ENCODE assay signal across 9 mouse cellular contexts in the genomic region with DNA sequence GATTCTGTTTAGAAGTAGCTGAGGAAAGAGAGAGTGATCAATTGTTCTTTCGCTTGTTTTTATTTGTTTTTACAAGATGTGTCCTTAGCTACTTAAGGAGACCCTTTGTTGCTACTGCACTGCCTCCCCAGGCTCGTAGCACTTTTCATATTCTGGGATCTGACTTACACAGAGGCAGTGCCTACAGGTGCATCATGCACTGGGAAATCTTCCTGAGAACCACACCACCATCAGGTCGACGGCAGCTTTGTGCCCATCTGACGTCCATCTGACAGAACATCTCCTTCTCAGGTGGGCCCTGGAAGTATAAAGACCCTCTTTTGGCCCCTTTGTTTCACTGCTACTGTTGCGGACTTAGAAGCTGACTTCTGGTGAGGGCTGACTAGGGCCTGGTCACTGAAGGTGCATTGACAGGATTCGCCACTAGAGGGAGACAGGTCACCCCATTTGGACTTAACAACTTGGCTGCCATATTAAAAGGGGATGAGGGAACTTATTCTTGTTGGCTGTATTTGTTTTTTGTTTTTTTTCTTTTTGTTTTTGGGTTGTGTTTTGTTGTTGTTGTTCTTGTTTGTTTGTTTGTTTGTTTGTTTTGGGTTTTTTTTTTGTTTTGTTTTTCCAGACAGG. TPM values are rescaled to one million over a fixed set of nuclear protein-coding genes. Genes with fewer than 3 reads are reported as not detected.
DNase-seq lines count a peak whose midpoint lies in the region; ATAC-seq and TF ChIP-seq lines count a peak whose summit lies in the region.
"Had no signal": no experiment of that assay in that cellular context is flagged by ENCODE, and none has a peak within 500 bp of the region (broad histone marks: within the 10 kb centered on the region; RNA-seq: fewer than 3 reads in every experiment).

No protein-coding gene starts in this region.

- no peak overlapping the region for H3K4me3 ChIP-seq in G1E (ENCODE audit: low read depth, low read length)
- H3K4me3 ChIP-seq in forebrain, embryonic 10.5 days: no peak overlapping the region
- H3K4me3 ChIP-seq in heart, postnatal 0 days (ENCODE audit: low read depth, low read length): no peak overlapping the region
- no peak overlapping the region for H3K4me3 ChIP-seq in lung, embryonic 16.5 days (ENCODE audit: low read length)

- ATAC-seq in G1E (ENCODE audit: extremely low read depth, insufficient number of reproducible peaks, low FRiP score, poor library complexity, severe bottlenecking): peak; percentile 40; the same call in 1 of the 2 replicates
- peak; percentile 71 for ATAC-seq in heart, postnatal 0 days (ENCODE audit: insufficient read depth, low read depth)
- peak; percentile 64; the same call in 1 of the 2 replicates for ATAC-seq in lung, embryonic 16.5 days (ENCODE audit: low read depth)

- peak; percentile 88 for TF ChIP-seq CTCF in G1E (IDR thresholded peaks at IDR 0.05; ENCODE audit: low read depth, low read length)
- peak; percentile 98 for TF ChIP-seq CTCF in heart, postnatal 0 days (IDR thresholded peaks at IDR 0.05; ENCODE audit: low read depth)

- no peaks in the 10 kb centered on the region for H3K27me3 ChIP-seq in G1E (ENCODE audit: insufficient read depth, low read length)
- H3K27me3 ChIP-seq in forebrain, embryonic 10.5 days (ENCODE audit: poor library complexity, severe bottlenecking): no peaks in the 10 kb centered on the region
- H3K27me3 ChIP-seq in heart, postnatal 0 days (ENCODE audit: control insufficient read depth, insufficient read depth, low read length): no peaks in the 10 kb centered on the region
- no peaks in the 10 kb centered on the region for H3K27me3 ChIP-seq in lung, embryonic 16.5 days (ENCODE audit: control insufficient read depth, insufficient read depth, low read depth, low read length)

- peaks cover 26% of the 10 kb centered on the region for H3K36me3 ChIP-seq in G1E (replicated peaks)
- peaks cover 7% of the 10 kb centered on the region for H3K36me3 ChIP-seq in forebrain, embryonic 10.5 days (replicated peaks)
- no peaks in the 10 kb centered on the region; the same call in 1 of the 2 replicates for H3K36me3 ChIP-seq in heart, postnatal 0 days (replicated peaks; ENCODE audit: control insufficient read depth, insufficient read depth, low read length)
- H3K36me3 ChIP-seq in lung, embryonic 16.5 days (ENCODE audit: control insufficient read depth, insufficient read depth, low read length): no peaks in the 10 kb centered on the region

- no peak for TF ChIP-seq EP300 in heart, postnatal 0 days (IDR thresholded peaks at IDR 0.05; ENCODE audit: low read depth)

- H3K4me2 ChIP-seq in heart, postnatal 0 days (ENCODE audit: low read depth, low read length): no peak overlapping the region
- H3K4me2 ChIP-seq in lung, embryonic 16.5 days (ENCODE audit: low read depth, low read length): no peak overlapping the region

- 38% methylated on average over 7 of the region's 7 CpGs for WGBS in forebrain, embryonic 10.5 days
- 30% methylated on average over 7 of the region's 7 CpGs for WGBS in heart, postnatal 0 days
- WGBS in lung, embryonic 16.5 days: 30% methylated on average over 7 of the region's 7 CpGs

- no peak overlapping the region for H3K27ac ChIP-seq in forebrain, embryonic 10.5 days
- H3K27ac ChIP-seq in heart, postnatal 0 days (ENCODE audit: low read depth): no peak overlapping the region
- H3K27ac ChIP-seq in lung, embryonic 16.5 days (ENCODE audit: low read length): no peak overlapping the region
- H3K27ac ChIP-seq: macrophage had no signal

- H3K9me3 ChIP-seq in G1E (replicated peaks): no peaks in the 10 kb centered on the region
- H3K9me3 ChIP-seq in forebrain, embryonic 10.5 days: no peaks in the 10 kb centered on the region
- H3K9me3 ChIP-seq in heart, postnatal 0 days (replicated peaks; ENCODE audit: control insufficient read depth, low read length): no peaks in the 10 kb centered on the region
- no peaks in the 10 kb centered on the region for H3K9me3 ChIP-seq in lung, embryonic 16.5 days (ENCODE audit: control insufficient read depth, low read length)

- DNase-seq in G1E (ENCODE audit: low spot score): peak; percentile 71
- peak; percentile 80 for DNase-seq in c-Kit-negative CD71-positive TER-119-positive erythroid progenitor cells, embryonic 14.5 days (ENCODE audit: low read depth, low spot score)
- DNase-seq in forebrain, embryonic 10.5 days (ENCODE audit: extremely low spot score, low spot score): peak; percentile 75
- DNase-seq in heart, postnatal 0 days (ENCODE audit: low spot score): peak; percentile 74
- peak; percentile 65 to 93 for DNase-seq in layer of hippocampus, adult 18-20 months (ENCODE audit: low spot score in 2 of 2)
- DNase-seq in ovary, postnatal 36 days (ENCODE audit: low spot score): peak; percentile 72
- peak; percentile 86 for DNase-seq in thymus, postnatal 25 days

- H3K9ac ChIP-seq in heart, postnatal 0 days (replicated peaks; ENCODE audit: low read depth, low read length): no peak overlapping the region
- H3K9ac ChIP-seq in lung, embryonic 16.5 days (ENCODE audit: low read length): 0 out of 2 replicates have a peak overlapping the region, but pooled peaks have one; percentile 9

- peaks cover 20% of the 10 kb centered on the region for H3K4me1 ChIP-seq in G1E (ENCODE audit: insufficient read depth, low read depth, low read length)
- peaks cover 4% of the 10 kb centered on the region; the same call in 1 of the 2 replicates for H3K4me1 ChIP-seq in forebrain, embryonic 10.5 days
- H3K4me1 ChIP-seq in heart, postnatal 0 days (ENCODE audit: control insufficient read depth, insufficient read depth): no peaks in the 10 kb centered on the region
- no peaks in the 10 kb centered on the region for H3K4me1 ChIP-seq in lung, embryonic 16.5 days (replicated peaks; ENCODE audit: control insufficient read depth, insufficient read depth, low read length)

RNA-seq across cellular contexts. Expression of a gene that starts 27.2 kb away (rescaled TPM):
- total RNA-seq in G1E (2014; fragmentation: Nextera tagmentation) (73.0 and 103 TPM in 2 replicates), G1E (2017) (65.5 and 72.3 TPM in 2 replicates)
- 15.1 and 16.2 TPM in 2 replicates for polyA plus RNA-seq in G1E (2012)
- 48.3 and 52.7 TPM in 2 replicates for polyA plus RNA-seq in forebrain, embryonic 10.5 days (2016; fragmentation: Nextera tagmentation; extraction: Ambion mirVana)
- total RNA-seq in heart, postnatal 0 days (2014; rRNA removed; ENCODE audit: low replicate concordance): 32.6 and 42.6 TPM in 2 replicates
- polyA plus RNA-seq in heart, postnatal 0 days (2015; fragmentation: Nextera tagmentation; extraction: Ambion mirVana): 23.7 and 24.0 TPM in 2 replicates
- total RNA-seq in layer of hippocampus, adult 18-20 months (2021): 10 to 100 TPM; 40.9 to 44.4 TPM
- polyA plus RNA-seq in lung, embryonic 16.5 days (2015; fragmentation: Nextera tagmentation; extraction: Ambion mirVana): 65.0 and 69.3 TPM in 2 replicates

RNA-seq across cellular contexts. Expression of a gene that starts 34.6 kb away (rescaled TPM):
- 30.8 and 38.9 TPM in 2 replicates for total RNA-seq in G1E (2014; fragmentation: Nextera tagmentation)
- total RNA-seq in G1E (2017): 17.3 and 20.8 TPM in 2 replicates
- 20.0 and 25.3 TPM in 2 replicates for polyA plus RNA-seq in G1E (2012)
- 27.2 and 28.0 TPM in 2 replicates for polyA plus RNA-seq in forebrain, embryonic 10.5 days (2016; fragmentation: Nextera tagmentation; extraction: Ambion mirVana)
- 77.7 and 87.6 TPM in 2 replicates for total RNA-seq in heart, postnatal 0 days (2014; rRNA removed; ENCODE audit: low replicate concordance)
- polyA plus RNA-seq in heart, postnatal 0 days (2015; fragmentation: Nextera tagmentation; extraction: Ambion mirVana): 149 and 175 TPM in 2 replicates
- total RNA-seq in layer of hippocampus, adult 18-20 months (2021): 10 to 100 TPM; 50.9 to 53.1 TPM
- polyA plus RNA-seq in lung, embryonic 16.5 days (2015; fragmentation: Nextera tagmentation; extraction: Ambion mirVana): 53.7 and 54.1 TPM in 2 replicates
